Mouse (Mus musculus): ENCODE data around the gene Rrp36. TPM values are rescaled to one million over a fixed set of nuclear protein-coding genes. Genes with fewer than 3 reads are reported as not detected.
A peak's percentile ranks its signal among the peaks of the same experiment; 100 is the strongest.

Rrp36 gene
- polyA plus RNA-seq, 1 experiment from 2014 or later: 50.8 TPM

- WGBS: 82% methylated on average over 20 of the region's 20 CpGs
- H3K4me2 ChIP-seq: peak overlapping the region; percentile 76
- H3K36me3 ChIP-seq (replicated peaks): peaks cover 39% of the 10 kb centered on the region
- H3K9me3 ChIP-seq: no peaks in the 10 kb centered on the region
- no peak overlapping the region for H3K27ac ChIP-seq
- H3K27me3 ChIP-seq (replicated peaks): no peaks in the 10 kb centered on the region
- H3K4me3 ChIP-seq: peak overlapping the region; percentile 53
- peaks cover 38% of the 10 kb centered on the region for H3K4me1 ChIP-seq
- H3K9ac ChIP-seq: peak overlapping the region; percentile 66; the same call in 1 of the 2 replicates
- ATAC-seq (replicated peaks): no peak
Measured at GRCm38 (mm10) chr17:46651755-46652547, 22.2 kb downstream of the Rrp36 start.

- Histone ChIP-seq H3K4me3 (peak overlapping the region; percentile 53), H3K9ac (peak overlapping the region; percentile 66), H3K36me3 (replicated peaks) (peaks cover 32% of the 10 kb centered on the region), H3K4me1 (peaks cover 43% of the 10 kb centered on the region), H3K9me3 (no peaks in the 10 kb centered on the region), H3K4me2 (peak overlapping the region; percentile 76), H3K27ac (peak overlapping the region; percentile 87), H3K27me3 (replicated peaks) (no peaks in the 10 kb centered on the region)
- WGBS: 74% methylated on average over 17 of the region's 17 CpGs
- no peak for ATAC-seq (replicated peaks)
Measured at GRCm38 (mm10) chr17:46651292-46651691, 22.9 kb downstream of the Rrp36 start.

DNA sequence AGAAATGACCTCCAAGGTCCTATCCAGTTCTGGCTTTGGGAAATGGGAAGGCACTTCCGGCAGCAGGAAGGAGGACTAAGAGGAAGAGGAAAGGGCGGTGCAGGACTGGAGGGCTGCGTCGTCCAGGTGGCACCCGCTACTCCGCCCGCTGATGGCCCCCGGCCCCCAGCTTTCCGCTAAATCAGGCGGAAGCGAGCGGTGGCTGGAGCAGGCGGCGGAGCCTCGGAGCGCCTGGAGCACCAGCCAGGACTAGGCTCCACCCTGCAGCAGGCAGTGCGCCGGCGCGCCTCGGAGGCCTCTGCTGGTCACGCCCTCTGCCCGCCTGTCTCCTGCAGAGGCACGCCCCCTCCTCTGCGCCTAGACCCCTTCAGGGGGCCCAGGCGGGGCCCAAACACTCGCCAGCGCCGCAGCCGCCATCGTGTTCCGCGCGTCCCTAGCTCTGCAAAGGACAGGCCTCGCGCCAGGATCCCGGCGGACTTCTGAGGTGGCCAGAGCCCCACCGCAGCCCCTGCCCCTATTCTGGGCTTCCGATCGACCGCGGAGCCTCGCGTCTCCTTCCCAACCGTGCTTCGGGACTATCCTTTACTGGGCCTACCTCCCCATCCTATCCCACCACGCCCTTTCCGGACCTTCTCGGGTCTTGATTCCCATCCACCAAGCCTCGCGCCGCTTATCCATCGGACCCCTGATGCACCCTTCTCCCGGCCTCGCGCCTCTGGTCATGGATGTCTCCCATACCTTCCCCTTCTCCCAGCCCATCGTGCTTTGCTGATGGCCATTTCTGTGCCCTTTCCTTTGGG is 23.7 kb downstream of the Rrp36 start, which contains the start of gene Cul7:
TSS of gene Cul7 (plus strand) at position 106 of the 800 bp plus-strand sequence.
- peak; percentile 93 for ATAC-seq (replicated peaks)
- Histone ChIP-seq H3K9me3 (no peaks in the 10 kb centered on the region), H3K36me3 (replicated peaks) (peaks cover 24% of the 10 kb centered on the region; the same call in 1 of the 2 replicates), H3K27me3 (replicated peaks) (no peaks in the 10 kb centered on the region), H3K4me3 (peak within 1 kb of the TSS; percentile 53), H3K27ac (peak within 1 kb of the TSS; percentile 87), H3K4me2 (peak within 1 kb of the TSS; percentile 76), H3K4me1 (peaks cover 43% of the 10 kb centered on the region), H3K9ac (peak within 1 kb of the TSS; percentile 66)
- under 1% methylated on average over 58 of the region's 58 CpGs for WGBS

DNA sequence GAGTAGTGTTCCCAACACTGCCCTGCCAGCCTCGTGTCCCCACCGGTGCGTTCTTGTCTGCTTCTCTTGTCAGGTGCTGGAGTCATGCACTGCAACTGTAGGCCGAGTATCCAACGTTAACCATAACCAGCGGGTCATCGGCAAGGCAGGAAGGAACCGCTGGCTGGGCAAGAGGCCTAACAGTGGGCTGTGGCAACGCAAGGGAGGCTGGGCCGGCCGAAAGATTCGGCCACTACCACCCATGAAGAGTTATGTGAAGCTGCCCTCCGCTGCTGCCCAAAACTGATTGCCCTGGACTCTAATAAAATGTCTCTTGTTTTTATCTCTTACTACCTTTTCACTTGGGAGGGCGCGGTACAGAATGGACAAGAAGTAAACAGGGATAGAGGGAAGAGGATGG is 24.3 kb downstream of the Rrp36 start:
- Histone ChIP-seq H3K4me1 (peaks cover 48% of the 10 kb centered on the region), H3K4me2 (peak overlapping the region; percentile 76), H3K36me3 (replicated peaks) (peaks cover 22% of the 10 kb centered on the region; the same call in 1 of the 2 replicates), H3K4me3 (peak overlapping the region; percentile 53), H3K9me3 (no peaks in the 10 kb centered on the region), H3K27ac (peak overlapping the region; percentile 87), H3K9ac (peak overlapping the region; percentile 66), H3K27me3 (replicated peaks) (no peaks in the 10 kb centered on the region)
- WGBS: 32% methylated on average over 15 of the region's 15 CpGs
- no peak for ATAC-seq (replicated peaks)

- peaks cover 59% of the 10 kb centered on the region for H3K4me1 ChIP-seq
- no peak for ATAC-seq (replicated peaks)
- WGBS: 93% methylated on average over 9 of the region's 9 CpGs
Measured at GRCm38 (mm10) chr17:46648436-46648835, 25.7 kb downstream of the Rrp36 start.

DNA sequence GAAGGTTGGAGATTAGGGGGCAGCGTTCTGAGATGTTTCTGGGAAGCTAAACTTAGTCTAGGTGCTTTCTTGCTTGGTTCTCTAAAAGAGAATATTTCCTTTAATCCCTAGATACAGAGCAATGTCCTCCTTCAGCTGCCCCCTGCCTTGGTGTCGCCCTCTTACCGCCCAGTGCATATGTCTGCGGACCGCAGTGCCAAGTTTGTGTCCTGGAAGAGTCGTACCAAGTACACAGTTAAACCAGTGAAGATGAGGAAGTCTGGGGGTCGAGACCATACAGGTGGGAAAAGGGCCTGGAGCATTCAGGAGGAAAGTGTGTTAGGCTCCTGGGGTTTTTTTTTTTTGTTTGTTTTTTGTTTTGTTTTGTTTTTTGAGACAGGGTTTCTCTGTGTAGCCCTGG is 26.9 kb downstream of the Rrp36 start:
- no peaks in the 10 kb centered on the region for H3K9me3 ChIP-seq
- no peaks in the 10 kb centered on the region for H3K27me3 ChIP-seq (replicated peaks)
- H3K4me2 ChIP-seq: peak overlapping the region; percentile 66; the same call in 1 of the 2 replicates
- H3K36me3 ChIP-seq (replicated peaks): peaks cover under 1% of the 10 kb centered on the region; the same call in 1 of the 2 replicates
- no peak overlapping the region for H3K9ac ChIP-seq
- ATAC-seq (replicated peaks): no peak
- no peak overlapping the region for H3K4me3 ChIP-seq
- no peak overlapping the region for H3K27ac ChIP-seq
- WGBS: 90% methylated on average over 7 of the region's 7 CpGs
- H3K4me1 ChIP-seq: peaks cover 51% of the 10 kb centered on the region

More at GRCm38 (mm10) chr17:46648436-46648835, 25.7 kb downstream of the Rrp36 start:
- H3K4me2 ChIP-seq: no peak overlapping the region
- no peaks in the 10 kb centered on the region for H3K27me3 ChIP-seq (replicated peaks)
- H3K4me3 ChIP-seq: no peak overlapping the region
- H3K27ac ChIP-seq: no peak overlapping the region
- H3K9ac ChIP-seq: no peak overlapping the region
- H3K9me3 ChIP-seq: no peaks in the 10 kb centered on the region
- H3K36me3 ChIP-seq (replicated peaks): peaks cover 11% of the 10 kb centered on the region; the same call in 1 of the 2 replicates

DNA sequence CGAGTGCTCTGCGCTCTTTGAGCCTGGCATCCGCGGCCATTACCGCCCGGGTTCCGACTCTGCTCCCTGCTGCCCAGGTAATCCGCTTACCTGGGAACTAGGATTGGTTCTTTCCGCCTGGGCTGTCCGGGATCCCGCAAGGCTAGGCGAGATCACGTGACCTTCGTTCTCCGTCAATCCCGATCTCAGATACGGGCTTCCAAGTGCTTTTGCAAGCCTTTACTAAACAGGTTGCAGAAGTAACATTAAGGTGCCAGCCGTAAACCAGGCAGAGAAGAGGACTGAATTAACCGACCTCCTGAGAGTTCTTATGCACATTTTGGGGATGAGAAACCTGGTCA is 27.9 kb downstream of the Rrp36 start:
- Histone ChIP-seq H3K4me2 (peak overlapping the region; percentile 66), H3K9me3 (no peaks in the 10 kb centered on the region), H3K27me3 (replicated peaks) (no peaks in the 10 kb centered on the region), H3K4me1 (peaks cover 41% of the 10 kb centered on the region), H3K4me3 (peak overlapping the region; percentile 72), H3K27ac (peak overlapping the region; percentile 90), H3K9ac (peak overlapping the region; percentile 67), H3K36me3 (replicated peaks) (peaks cover 8% of the 10 kb centered on the region)
- WGBS: 0% methylated on average over 19 of the region's 19 CpGs
- ATAC-seq (replicated peaks): no peak

GRCm38 (mm10) chr17:46645561-46646321 is 28.4 kb downstream of the Rrp36 start, which contains the start of the genes Klc4 and Mrpl2:
Gene Klc4, minus strand, starts transcription at chr17:46646022.
Gene Mrpl2, plus strand, starts transcription at chr17:46646229.
- H3K4me1 ChIP-seq: peaks cover 36% of the 10 kb centered on the region
- WGBS: under 1% methylated on average over 53 of the region's 53 CpGs
- ATAC-seq (replicated peaks): peak; percentile 69
- peak within 1 kb of the TSS; percentile 72 for H3K4me3 ChIP-seq
- H3K4me2 ChIP-seq: peak within 1 kb of the TSS; percentile 70
- peak within 1 kb of the TSS; percentile 67 for H3K9ac ChIP-seq
- H3K9me3 ChIP-seq: no peaks in the 10 kb centered on the region
- peaks cover 13% of the 10 kb centered on the region for H3K36me3 ChIP-seq (replicated peaks)
- no peaks in the 10 kb centered on the region for H3K27me3 ChIP-seq (replicated peaks)
- H3K27ac ChIP-seq: peak within 1 kb of the TSS; percentile 90

GRCm38 (mm10) chr17:46644916-46645475 is 29.2 kb downstream of the Rrp36 start:
- Histone ChIP-seq H3K4me1 (peaks cover 35% of the 10 kb centered on the region), H3K9me3 (no peaks in the 10 kb centered on the region), H3K4me3 (peak overlapping the region; percentile 72), H3K27ac (peak overlapping the region; percentile 61), H3K4me2 (peak overlapping the region; percentile 70), H3K36me3 (replicated peaks) (peaks cover 18% of the 10 kb centered on the region), H3K9ac (peak overlapping the region; percentile 54), H3K27me3 (replicated peaks) (no peaks in the 10 kb centered on the region)
- 7% methylated on average over 11 of the region's 11 CpGs for WGBS
- no peak for ATAC-seq (replicated peaks)

- no peaks in the 10 kb centered on the region for H3K27me3 ChIP-seq (replicated peaks)
- peaks cover 25% of the 10 kb centered on the region for H3K36me3 ChIP-seq (replicated peaks)
- peak overlapping the region; percentile 72; the same call in 1 of the 2 replicates for H3K4me3 ChIP-seq
- H3K4me1 ChIP-seq: peaks cover 28% of the 10 kb centered on the region
- peak overlapping the region; percentile 70 for H3K4me2 ChIP-seq
- H3K9me3 ChIP-seq: no peaks in the 10 kb centered on the region
- 87% methylated on average over 12 of the region's 12 CpGs for WGBS
- no peak overlapping the region for H3K27ac ChIP-seq
- no peak for ATAC-seq (replicated peaks)
- peak overlapping the region; percentile 10; the same call in 1 of the 2 replicates for H3K9ac ChIP-seq
Measured at GRCm38 (mm10) chr17:46644152-46644805, 29.9 kb downstream of the Rrp36 start.

- Histone ChIP-seq H3K9me3 (no peaks in the 10 kb centered on the region), H3K27ac (no peak overlapping the region), H3K4me2 (no peak overlapping the region), H3K4me3 (no peak overlapping the region), H3K36me3 (replicated peaks) (peaks cover 32% of the 10 kb centered on the region), H3K4me1 (peaks cover 24% of the 10 kb centered on the region), H3K27me3 (replicated peaks) (no peaks in the 10 kb centered on the region), H3K9ac (no peak overlapping the region)
- no peak for ATAC-seq (replicated peaks)
- 89% methylated on average over 17 of the region's 17 CpGs for WGBS
Measured at GRCm38 (mm10) chr17:46642060-46642459, 32.1 kb downstream of the Rrp36 start.
